Mouse (Mus musculus): Measurements from ENCODE around the gene Cntnap2.

DNA sequence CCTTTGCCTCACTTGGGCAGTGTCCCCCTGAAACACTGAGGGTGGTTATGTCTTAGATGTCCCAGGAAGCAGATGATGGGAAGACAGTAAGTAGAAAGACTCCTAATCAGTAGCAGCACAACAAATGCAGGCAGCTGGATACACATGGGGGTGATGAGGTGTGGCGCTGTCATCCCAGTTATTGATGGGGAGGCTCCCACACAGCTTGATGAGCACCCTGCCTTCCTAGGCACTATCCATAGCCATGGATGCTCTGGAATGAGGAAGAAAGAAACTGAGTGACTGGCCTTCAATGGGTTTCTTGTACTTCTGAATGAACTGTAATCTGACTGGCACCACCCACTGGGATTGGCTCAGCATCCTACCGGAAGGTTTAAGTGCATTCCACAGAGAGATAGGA, 1904.1 kb downstream of the Cntnap2 start:
- TF ChIP-seq CTCF (conservative IDR thresholded peaks at IDR 0.05 in 1 of 2, IDR thresholded peaks at IDR 0.05 in 1 of 2; ENCODE audit: low read depth in 2 of 2, low read length in 2 of 2) (no peak), ZC3H11A (IDR thresholded peaks at IDR 0.05; ENCODE audit: low read depth, low read length) (no peak), POLR2AphosphoS2 (IDR thresholded peaks at IDR 0.05; ENCODE audit: low read depth, low read length) (no peak), POLR2A (IDR thresholded peaks at IDR 0.05; ENCODE audit: low read depth, low read length) (no peak), ZMIZ1 (IDR thresholded peaks at IDR 0.05; ENCODE audit: low read depth, low read length) (no peak), USF2 (conservative IDR thresholded peaks at IDR 0.05; ENCODE audit: low read depth, low read length) (no peak), KAT2A (IDR thresholded peaks at IDR 0.05; ENCODE audit: insufficient replicate concordance, low read length) (no peak), E2F4 (IDR thresholded peaks at IDR 0.05; ENCODE audit: insufficient replicate concordance, low read depth, low read length) (no peak)
